Mouse (Mus musculus) thymus, postnatal 0 days (tissue): ENCODE results near the gene Snta1. TPM values are rescaled to one million over a fixed set of nuclear protein-coding genes. Genes with fewer than 3 reads are reported as not detected.

ENCODE experiments used
- DNase-seq: peaks from one replicate; pipeline ENCODE4 v3.0.0-alpha.2; 2015; ENCODE audit warnings: low spot score
- polyA plus RNA-seq: library from polyadenylated mRNA; unstranded; fragments of >200 nt; fragmentation: Nextera tagmentation; extraction: Ambion mirVana; gene quantifications from 2 replicates; pipeline ENCODE4 v1.2.1, GENCODE M21; 2015

The Snta1 gene
- polyA plus RNA-seq, 1 experiment from 2014 or later, result 2.6 TPM

DNA sequence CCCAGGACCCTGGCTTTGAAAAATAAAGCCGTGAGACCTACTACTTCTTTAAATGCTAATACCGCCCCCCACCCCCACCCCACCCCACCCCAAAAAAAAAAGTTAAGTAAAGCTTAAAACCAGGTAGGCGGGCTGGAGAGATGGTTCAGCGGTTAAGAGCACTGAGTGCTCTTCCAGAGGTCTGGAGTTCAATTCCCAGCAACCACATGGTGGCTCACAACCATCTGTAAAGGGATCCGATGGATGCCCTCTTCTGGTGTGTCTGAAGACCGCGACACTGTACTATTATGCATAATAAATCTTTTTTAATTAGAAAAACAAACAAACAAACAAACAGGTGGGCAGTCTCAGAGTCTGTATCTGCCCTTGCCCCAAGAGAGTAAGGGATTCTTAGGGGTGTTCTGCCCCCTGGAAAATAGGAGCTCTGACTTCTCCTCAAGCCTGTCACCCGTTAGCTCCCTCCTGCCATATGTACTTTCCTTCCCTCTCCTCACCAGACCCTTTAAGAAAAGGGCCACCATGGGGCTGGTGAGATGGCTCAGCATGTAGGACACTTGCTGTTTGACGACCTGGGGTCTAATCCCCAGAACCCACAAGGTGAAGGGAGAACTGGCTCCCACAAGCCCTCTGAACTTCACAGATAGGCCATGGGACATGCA lies 34.9 kb downstream of the Snta1 start, which contains the start of gene Cdk5rap1:
TSS of gene Cdk5rap1 (minus strand) at position 169 of the 659 bp plus-strand sequence.
- DNase-seq, result no peak

DNA sequence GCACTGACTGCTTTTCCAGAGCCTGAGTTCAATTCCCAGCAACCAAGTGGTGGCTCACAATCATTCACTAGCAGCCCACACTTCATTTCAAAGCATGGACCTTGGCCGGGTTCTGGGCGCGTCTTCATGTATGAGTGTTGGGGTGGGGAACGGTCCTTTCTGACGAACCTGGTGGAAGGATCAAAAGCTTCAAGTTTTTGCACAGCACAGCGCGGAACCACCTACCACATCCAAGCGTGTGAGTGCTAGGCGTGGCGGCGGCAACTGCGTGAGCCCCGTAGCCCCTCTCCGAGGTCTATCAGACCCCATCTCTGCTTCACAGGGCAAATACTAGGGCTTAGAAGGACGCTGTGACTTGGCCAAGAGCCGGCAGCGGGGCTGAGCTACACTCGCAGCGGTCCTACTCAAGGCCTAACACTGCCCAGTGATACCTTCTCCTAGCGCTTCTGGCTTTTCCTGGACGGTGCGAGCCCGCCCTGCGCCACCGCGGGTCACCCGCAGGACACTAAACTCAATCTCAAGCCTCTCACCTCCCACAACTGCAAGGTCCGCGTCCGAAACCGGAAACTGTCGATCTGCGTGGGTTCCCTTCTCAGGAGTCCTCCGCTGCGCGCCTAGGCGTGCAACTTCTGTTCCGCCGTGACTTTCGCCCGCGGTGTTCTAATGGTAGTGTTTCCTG lies 35.6 kb downstream of the Snta1 start:
- DNase-seq, result peak; percentile 88

DNA sequence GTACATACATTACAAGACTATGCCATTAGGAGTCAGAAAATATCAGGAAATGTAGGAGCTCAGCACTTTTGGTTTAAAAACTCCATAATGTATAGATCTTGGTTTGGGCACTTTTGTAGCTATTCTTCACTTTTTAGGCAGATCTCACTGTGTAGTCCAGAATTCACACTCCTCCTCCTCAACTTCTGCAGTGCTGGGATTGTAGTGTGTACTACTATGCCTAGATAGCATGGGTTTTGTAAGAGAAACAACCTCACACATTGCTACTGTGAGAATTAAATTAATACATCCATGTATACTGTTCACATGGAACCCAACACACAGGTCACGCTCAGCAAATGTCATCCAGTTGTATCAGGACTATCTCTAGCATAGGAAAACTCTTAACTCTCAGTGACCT lies 40.4 kb downstream of the Snta1 start:
- no peak for DNase-seq

DNA sequence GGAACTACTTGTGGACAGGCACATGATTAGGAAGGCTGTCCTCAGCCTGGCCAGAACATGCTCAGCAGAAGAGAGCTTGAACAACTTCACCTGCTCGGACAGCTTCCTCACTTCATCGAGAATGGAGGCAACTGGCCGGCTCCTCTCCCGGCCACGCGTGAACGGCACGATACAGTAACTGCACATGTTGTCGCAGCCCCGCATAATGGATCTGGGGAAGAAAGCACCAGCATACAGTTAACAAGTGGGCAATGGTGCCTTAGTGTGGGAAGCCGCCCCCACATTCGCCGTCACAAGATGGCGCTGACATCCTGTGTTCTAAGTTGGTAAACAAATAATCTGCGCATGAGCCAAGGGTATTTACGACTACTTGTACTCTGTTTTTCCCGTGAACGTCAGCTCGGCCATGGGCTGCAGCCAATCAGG lies 53.9 kb downstream of the Snta1 start:
- DNase-seq, result peak; percentile 4

DNA sequence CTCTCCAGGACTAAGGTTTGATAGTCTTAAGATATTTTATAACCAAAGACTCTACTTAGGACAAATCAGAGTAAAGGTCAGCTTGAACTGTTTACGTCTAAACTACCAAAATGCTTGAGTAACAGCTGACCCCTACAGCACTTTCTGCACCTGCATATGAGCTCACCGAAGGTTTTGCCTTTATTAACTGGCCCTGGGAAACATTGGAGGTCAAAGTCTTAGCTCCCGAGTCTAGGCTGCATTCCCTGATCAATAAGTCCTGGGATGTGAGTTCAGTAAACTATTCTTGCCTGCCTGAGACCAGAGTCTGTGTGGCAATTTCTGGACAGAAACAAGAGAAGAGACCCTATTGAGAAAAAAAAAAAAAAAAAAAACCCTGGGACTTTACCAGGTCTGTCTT lies 59.7 kb downstream of the Snta1 start:
- DNase-seq, result no peak

DNA sequence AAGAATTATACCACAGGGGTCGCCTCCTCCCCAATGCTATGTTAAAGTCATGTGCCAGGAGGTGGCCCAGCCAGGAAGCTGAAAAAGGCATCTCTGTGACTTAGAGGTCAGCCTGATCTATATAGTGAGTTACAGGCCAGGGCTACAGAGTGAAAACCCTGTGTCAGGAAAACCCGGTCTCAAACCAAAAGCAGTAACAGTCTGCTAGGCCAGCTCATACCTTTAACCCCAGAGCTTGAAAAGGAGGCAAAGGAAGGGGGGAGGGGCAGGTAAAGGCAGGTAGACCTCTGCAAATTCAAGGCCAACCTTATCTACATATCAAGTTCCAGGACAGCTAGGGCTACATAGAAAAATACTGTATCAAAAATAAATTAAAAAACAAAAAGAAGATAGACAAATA lies 68.5 kb downstream of the Snta1 start:
- no peak for DNase-seq

DNA sequence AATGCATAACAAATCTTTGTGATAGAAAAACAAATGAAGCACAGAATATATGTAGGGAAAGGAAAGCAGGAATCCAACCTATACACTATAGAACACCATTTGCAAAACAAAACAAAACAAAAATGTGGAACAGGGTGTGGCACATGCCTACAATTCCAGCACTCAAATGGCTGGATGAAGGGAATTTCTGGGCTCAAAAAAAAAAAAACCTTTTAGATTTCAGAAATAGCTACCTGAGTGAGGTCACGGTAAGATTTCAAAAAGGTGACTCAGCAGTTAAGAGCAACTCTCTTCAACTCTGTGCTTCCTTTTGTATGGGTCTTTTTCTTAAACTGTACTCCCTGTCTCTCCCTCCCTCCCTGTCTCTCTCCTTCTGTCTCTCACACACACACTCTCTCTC lies 69.7 kb downstream of the Snta1 start:
- DNase-seq, result no peak

DNA sequence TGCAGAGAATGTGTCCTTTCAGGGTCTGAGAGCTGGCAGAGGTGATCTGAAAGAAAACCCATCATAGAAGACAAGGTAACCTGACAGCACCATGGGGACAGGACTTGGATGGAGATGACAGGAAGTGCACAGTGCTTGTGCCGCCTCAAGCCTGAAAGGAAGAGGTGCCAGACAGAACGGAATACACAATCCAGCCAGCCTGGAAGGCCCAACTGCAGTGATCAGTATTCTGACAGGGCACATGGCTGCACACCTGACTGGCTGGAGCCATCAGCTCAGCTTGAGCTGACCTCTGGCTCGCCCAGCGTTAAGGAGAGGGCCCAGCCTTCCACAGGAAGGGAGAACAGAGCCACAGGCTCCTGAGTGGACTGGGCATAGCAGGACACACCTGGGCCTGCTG lies 72.3 kb downstream of the Snta1 start:
- DNase-seq, result no peak

DNA sequence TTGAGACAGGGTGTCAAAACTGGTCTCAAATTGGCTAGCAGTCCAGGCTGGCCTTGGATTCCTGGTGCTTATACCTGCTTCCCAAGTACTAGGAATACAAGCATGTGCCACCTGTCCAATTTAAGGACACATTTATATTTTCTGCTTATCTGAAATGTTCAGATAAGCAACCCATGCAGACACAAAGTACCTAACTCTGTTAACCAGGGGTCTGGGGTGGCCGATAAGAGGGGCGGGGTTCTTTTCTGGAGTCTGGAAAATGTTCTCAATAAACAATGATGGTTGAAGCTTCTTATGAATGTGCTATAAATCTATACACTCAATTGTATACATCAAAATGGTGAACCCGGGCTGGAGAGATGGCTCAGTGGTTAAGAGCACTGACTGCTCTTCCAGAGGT lies 81.0 kb downstream of the Snta1 start:
- DNase-seq, result no peak

Other genes starting within 250 kb of the Snta1 start
- 0.46 and 0.54 TPM in 2 replicates for gene Bpifa5, start 245.5 kb downstream of the Snta1 start, polyA plus RNA-seq
- gene Bpifb1, start 217.3 kb downstream of the Snta1 start, polyA plus RNA-seq, result 1.2 and 1.5 TPM in 2 replicates
- 0.24 and 0.35 TPM in 2 replicates for gene Bpifb5, start 184.4 kb downstream of the Snta1 start, polyA plus RNA-seq
- 0.18 and 0.28 TPM in 2 replicates for gene Bpifb9a, start 150.2 kb downstream of the Snta1 start, polyA plus RNA-seq
- 0.31 and 0.42 TPM in 2 replicates for gene Bpifb9b, start 100.9 kb downstream of the Snta1 start, polyA plus RNA-seq
- gene Cdk5rap1, start 35.1 kb downstream of the Snta1 start, polyA plus RNA-seq, result 36.8 and 56.8 TPM in 2 replicates
- gene Cbfa2t2, start 28.4 kb upstream of the Snta1 start, polyA plus RNA-seq, result 23.7 and 25.4 TPM in 2 replicates
- gene 1700003F12Rik, start 139.0 kb upstream of the Snta1 start, polyA plus RNA-seq, result 1.1 and 2.6 TPM in 2 replicates
- gene Actl10, start 143.7 kb upstream of the Snta1 start, polyA plus RNA-seq, result 0.09 and 0.10 TPM in 2 replicates
- gene Necab3, start 150.8 kb upstream of the Snta1 start, polyA plus RNA-seq, result 5.1 TPM in 2 replicates
- gene E2f1, start 161.8 kb upstream of the Snta1 start, polyA plus RNA-seq, result 14.7 and 16.8 TPM in 2 replicates
- gene Pxmp4, start 195.6 kb upstream of the Snta1 start, polyA plus RNA-seq, result 51.8 and 52.1 TPM in 2 replicates
- 0.51 and 0.61 TPM in 2 replicates for gene Zfp341, start 205.2 kb upstream of the Snta1 start, polyA plus RNA-seq
- 0.28 and 0.42 TPM in 2 replicates for gene 4930519P11Rik, start 205.3 kb upstream of the Snta1 start, polyA plus RNA-seq
- 30.1 and 35.4 TPM in 2 replicates for gene Chmp4b, start 243.6 kb upstream of the Snta1 start, polyA plus RNA-seq